Mouse (Mus musculus): ENCODE measurements around the gene Men1.

DNA sequence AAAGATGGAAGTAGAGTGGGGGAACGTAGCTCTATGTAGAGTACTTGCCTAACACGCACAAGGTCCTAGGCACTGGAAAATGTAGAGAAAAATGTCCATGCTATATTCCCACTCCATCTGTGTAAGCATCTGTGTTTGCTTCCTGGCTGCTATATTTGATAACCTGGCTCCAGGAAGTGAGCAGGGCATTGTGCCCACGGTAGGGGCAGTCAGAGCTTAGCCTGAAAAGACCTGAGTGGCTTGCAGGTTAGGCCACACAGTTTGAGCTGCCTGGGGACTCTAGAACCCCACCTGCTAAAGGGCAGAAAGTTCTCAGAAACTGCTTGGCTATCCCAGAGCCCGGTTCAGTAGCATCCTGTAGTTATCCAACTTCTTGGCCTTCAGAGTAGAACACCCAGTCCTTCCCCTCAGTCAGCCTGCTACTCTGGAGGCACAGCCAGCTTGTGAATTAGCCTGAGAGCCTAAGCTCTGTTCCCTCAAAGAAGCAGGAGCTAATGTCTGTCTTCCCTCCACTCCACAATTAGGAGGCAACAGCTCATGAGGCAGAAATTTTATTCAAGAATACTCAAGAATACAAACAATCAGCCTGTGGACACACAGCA lies 47.6 kb downstream of the Men1 start:
- TF ChIP-seq POLR2A (IDR thresholded peaks at IDR 0.05; ENCODE audit: borderline replicate concordance, low read depth, low read length) = no peak
- TF ChIP-seq CTCF (IDR thresholded peaks at IDR 0.05; ENCODE audit: low read depth, low read length) = no peak
